Mouse (Mus musculus) cerebellum, adult 2 months (tissue): ENCODE results near the gene Pcyox1. TPM values are rescaled to one million over a fixed set of nuclear protein-coding genes. Genes with fewer than 3 reads are reported as not detected.

Experiments used
- DNase-seq, 2 experiments: peaks; one replicate each; pipeline ENCODE4 v3.0.0; 2021
- H3K27ac ChIP-seq: fragments of 200-500 bp; 2 replicates; pipeline ENCODE4 v1.5.1; 2012; ENCODE audit warnings: low read length, control low read depth, inconsistent platforms; ENCODE audit not compliant: insufficient read depth
- H3K27me3 ChIP-seq: fragments of 200-500 bp; 2 replicates; pipeline ENCODE4 v1.6.1; 2012; ENCODE audit warnings: inconsistent platforms, mild to moderate bottlenecking, low read length, moderate library complexity; ENCODE audit not compliant: control insufficient read depth, insufficient read depth
- H3K4me1 ChIP-seq: fragments of 200-500 bp; 2 replicates; pipeline ENCODE4 v1.6.1; 2011; ENCODE audit warnings: low read length; ENCODE audit not compliant: control insufficient read depth, insufficient read depth
- H3K4me3 ChIP-seq: fragments of 200-500 bp; replicated peaks from 2 replicates; pipeline ENCODE3; 2011; ENCODE audit warnings: mild to moderate bottlenecking, low read depth, low read length, control low read depth; ENCODE audit not compliant: insufficient read depth
- CTCF ChIP-seq: fragments of 200-500 bp; IDR thresholded peaks from 2 replicates; pipeline ENCODE4 v1.5.1; 2011; ENCODE audit warnings: low read depth, mild to moderate bottlenecking, control low read depth, low read length, moderate library complexity, borderline replicate concordance; ENCODE audit not compliant: insufficient read depth
- POLR2A ChIP-seq: fragments of 200-500 bp; IDR thresholded peaks from 2 replicates; pipeline ENCODE4 v1.6.1; 2011; ENCODE audit warnings: low read length, control low read depth, borderline replicate concordance; ENCODE audit not compliant: insufficient read depth
- WGBS: fragments of 180-500 bp; shearing (Covaris S2); methylation state at CpG from one replicate; pipeline ENCODE4 v1.1.7; 2018; 5-methylcytosine and 5-hydroxymethylcytosine counted together
- polyA plus RNA-seq: library from polyadenylated mRNA; depleted of rRNA; stranded (reverse); fragments of >200 nt; gene quantifications from 2 replicates; pipeline ENCODE4 v1.2.3, GENCODE M21; 2012; rRNA removed

Gene Pcyox1
- 59.5 and 61.1 TPM in 2 replicates for polyA plus RNA-seq

DNA sequence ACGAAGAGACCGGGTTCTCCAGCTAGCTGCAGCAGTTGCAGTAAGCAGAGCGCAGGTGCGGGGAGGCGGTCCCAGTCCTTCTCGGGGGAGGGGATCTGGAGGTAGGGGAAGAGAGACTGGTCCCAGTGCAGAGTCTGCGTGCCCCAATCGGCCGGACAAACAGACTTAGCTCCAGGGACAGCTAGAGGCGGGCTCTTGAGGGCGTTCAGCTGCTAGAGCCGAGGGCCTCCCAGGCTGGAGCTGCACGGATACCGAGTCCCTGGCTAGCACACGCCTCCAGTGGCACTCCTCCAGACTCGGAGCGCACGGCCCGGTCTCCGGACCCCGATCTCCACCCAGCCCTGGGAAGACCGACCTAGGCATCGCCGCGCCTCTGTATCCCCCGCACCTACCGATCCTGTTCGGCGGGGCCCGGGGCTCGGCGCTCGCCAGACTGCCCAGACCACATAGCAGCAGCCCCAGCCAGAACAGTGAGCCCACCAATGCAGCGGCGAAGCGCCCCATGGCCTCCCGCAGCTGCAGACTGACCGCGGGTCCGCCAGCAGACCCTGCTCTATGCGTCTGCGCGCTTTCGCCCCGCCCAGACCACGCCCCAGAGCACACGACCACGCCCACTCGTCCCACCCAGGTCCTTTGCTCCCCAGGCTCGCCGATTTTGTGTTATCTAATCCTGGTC lies at the start of gene Pcyox1:
Gene Pcyox1, minus strand, starts transcription at position 574 of the 676 bp plus-strand sequence.
- TF ChIP-seq POLR2A (peak; percentile 91), CTCF (no peak)
- WGBS: under 1% methylated on average over 51 of the region's 51 CpGs
- H3K4me3 ChIP-seq: peak within 1 kb of the TSS; percentile 87
- peak; percentile 90 to 93 for DNase-seq
- peaks cover 3% of the 10 kb centered on the region; the same call in 1 of the 2 replicates for H3K4me1 ChIP-seq
- H3K27me3 ChIP-seq: no peaks in the 10 kb centered on the region
- H3K27ac ChIP-seq: peak within 1 kb of the TSS; percentile 78

DNA sequence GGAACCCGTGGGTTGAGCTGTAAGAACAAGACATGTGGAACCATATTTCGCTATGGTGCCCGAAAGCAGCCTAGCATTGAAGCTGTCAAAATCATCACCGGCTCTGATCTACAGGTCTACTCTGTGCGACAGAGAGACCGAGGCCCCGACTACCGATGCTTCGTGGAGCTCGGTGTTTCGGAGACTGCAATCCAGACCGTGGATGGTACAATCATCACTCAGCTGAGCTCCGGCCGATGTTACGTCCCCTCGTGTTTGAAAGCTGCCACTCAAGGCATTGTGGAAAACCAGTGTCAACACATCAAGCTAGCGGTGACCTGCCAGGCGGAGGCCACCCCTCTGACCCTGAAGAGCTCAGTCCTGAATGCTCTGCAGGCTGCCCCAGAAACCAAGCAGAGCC lies 48.6 kb upstream of the Pcyox1 start:
- no peak for TF ChIP-seq CTCF
- TF ChIP-seq POLR2A: no peak
- H3K4me1 ChIP-seq: no peaks in the 10 kb centered on the region
- no peak overlapping the region for H3K27ac ChIP-seq
- no peaks in the 10 kb centered on the region for H3K27me3 ChIP-seq
- no peak overlapping the region for H3K4me3 ChIP-seq
- 90% methylated on average over 18 of the region's 18 CpGs for WGBS
- no peak for DNase-seq

DNA sequence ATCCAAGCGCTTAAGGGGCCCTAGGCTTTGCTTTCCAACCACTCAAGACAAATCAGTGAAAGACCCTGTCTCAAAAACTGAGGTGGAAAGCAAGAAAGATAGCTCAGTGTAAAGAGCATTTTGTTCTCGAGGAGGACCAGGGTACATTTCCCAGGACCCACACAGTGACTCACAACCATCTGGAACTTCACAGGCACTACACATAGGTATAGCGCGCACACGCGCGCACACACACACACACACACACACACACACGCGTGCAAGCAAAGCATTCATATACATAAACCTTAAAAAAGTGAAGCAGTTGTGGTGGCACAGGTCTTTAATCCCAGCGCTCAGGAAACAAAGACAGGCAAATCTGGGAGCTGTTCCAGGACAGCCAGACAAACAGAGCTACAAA lies 44.6 kb upstream of the Pcyox1 start:
- Histone ChIP-seq H3K4me3 (no peak overlapping the region), H3K27me3 (no peaks in the 10 kb centered on the region), H3K27ac (no peak overlapping the region), H3K4me1 (no peaks in the 10 kb centered on the region)
- 91% methylated on average over 10 of the region's 10 CpGs for WGBS
- DNase-seq: no peak
- TF ChIP-seq POLR2A (no peak), CTCF (no peak)

DNA sequence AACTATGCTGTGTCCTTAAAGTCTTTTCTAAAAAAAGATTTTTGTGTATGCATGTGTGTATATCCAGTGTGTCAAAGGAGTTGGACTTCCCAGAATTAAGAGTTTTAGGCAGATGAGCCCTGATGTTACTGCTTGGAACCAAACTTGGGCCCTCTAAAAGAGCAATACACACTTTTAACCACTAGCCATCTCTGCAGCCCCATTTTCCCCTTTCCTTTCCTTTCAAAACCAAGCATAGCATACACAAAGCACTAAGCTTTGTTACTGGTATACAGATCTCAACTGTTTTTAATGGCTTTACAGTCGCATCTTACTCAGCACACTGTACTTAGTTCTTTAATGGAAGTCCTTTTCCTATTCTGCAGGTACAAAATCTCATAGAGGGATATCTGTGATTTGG lies 42.6 kb upstream of the Pcyox1 start:
- no peak for TF ChIP-seq CTCF
- TF ChIP-seq POLR2A: no peak
- no peak for DNase-seq
- H3K4me1 ChIP-seq: no peaks in the 10 kb centered on the region
- 92% methylated on average over 1 of the region's 1 CpGs for WGBS
- no peak overlapping the region for H3K27ac ChIP-seq
- no peaks in the 10 kb centered on the region for H3K27me3 ChIP-seq
- H3K4me3 ChIP-seq: no peak overlapping the region

DNA sequence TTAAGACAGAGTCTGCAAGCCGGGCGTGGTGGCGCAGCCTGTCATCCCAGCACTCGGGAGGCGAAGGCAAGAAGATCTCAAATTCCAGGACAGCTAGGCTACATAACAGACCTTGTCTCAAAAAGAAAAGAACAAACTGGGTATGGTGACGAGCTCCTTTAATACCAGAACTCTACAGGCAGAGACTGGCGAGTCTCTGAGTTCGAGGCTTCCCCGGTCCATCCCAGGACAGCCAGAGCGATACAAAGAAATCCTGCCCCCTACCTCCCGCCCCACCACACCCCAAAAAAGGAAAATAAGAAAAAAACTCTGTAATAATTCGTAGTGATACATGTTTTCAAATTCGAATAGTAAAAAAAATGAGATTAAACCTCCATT lies 42.2 kb upstream of the Pcyox1 start:
- H3K4me1 ChIP-seq: no peaks in the 10 kb centered on the region
- DNase-seq: no peak
- H3K27ac ChIP-seq: no peak overlapping the region
- H3K27me3 ChIP-seq: no peaks in the 10 kb centered on the region
- TF ChIP-seq POLR2A (no peak), CTCF (no peak)
- 3% methylated on average over 13 of the region's 13 CpGs for WGBS
- H3K4me3 ChIP-seq: peak overlapping the region; percentile 74

DNA sequence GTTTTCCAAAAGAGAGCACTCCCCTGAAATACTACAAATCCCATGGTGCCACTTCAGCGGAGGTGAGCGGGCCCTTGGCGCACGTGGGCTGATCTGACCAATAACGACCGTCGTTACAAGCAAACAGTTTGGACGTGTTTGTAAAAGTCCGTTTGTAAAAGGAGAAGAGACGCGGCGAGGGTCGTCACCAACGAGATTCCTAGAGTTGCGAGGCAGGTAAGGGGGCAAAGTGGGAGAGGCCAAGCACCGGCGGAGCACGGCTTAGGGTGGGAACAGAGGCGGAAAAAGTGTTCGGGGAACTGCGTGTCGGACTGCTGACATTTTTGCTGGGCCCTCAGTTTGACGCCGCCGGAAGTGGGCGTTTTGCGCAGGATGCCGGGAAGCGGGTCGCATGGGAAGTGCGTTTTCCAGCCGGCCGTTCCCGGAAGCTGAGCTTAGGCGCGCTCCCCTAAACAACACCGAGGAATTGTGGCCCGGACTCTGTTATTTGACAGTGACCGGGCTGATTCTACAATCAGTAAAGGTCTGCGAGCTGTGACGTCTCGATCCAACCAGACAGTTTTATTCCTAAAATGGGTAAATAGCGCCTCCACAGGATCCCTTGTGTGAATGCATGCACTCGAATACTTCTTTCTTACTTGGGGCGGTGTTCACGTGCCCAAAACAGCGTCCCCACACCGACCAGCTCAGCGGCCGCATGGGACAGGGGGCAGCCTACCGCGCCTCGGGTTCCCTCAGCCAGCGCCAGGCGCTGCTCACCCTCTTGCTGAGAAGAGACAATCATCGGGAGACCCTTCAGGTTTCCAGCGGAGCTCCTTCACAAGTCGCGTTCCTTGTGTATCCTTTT lies 41.5 kb upstream of the Pcyox1 start, which contains the start of gene C87436:
Gene C87436, plus strand, starts transcription at position 103 of the 847 bp plus-strand sequence.
- Histone ChIP-seq H3K27ac (peak within 1 kb of the TSS; percentile 81), H3K27me3 (no peaks in the 10 kb centered on the region), H3K4me1 (no peaks in the 10 kb centered on the region), H3K4me3 (peak within 1 kb of the TSS; percentile 74)
- WGBS: under 1% methylated on average over 59 of the region's 59 CpGs
- DNase-seq: peak; percentile 96 to 98
- TF ChIP-seq CTCF (peak; percentile 41; the same call in 1 of the 2 replicates), POLR2A (peak; percentile 66; the same call in 1 of the 2 replicates)

DNA sequence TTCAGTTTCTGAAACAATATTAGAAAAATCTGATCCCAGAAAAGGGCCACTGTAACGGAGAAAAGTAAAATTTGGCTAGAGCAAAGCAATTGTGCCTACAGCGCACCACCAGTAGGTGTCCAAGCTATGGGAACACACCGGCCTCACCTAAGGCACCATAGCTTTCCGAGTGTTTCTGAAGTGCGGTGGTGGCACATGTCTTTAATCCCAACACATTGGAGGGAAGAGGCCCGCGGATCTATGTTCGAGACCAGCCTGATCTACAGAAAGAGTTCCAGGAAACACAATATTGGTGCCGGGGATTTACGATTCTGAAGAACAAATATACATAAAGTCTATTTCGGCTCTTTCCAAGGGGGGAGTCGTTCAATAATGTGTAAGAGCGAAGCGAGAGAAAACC lies 40.8 kb upstream of the Pcyox1 start:
- Histone ChIP-seq H3K4me3 (peak overlapping the region; percentile 74), H3K27me3 (no peaks in the 10 kb centered on the region), H3K4me1 (no peaks in the 10 kb centered on the region), H3K27ac (peak overlapping the region; percentile 40; the same call in 1 of the 2 replicates)
- DNase-seq: peak in 1 of 2 experiments; percentile 47
- TF ChIP-seq POLR2A (no peak), CTCF (peak; percentile 48; the same call in 1 of the 2 replicates)
- WGBS: 1% methylated on average over 14 of the region's 14 CpGs
